Mouse (Mus musculus) left cerebral cortex, adult 8-10 months (tissue): ENCODE data around the gene Dmrta2. TPM values are rescaled to one million over a fixed set of nuclear protein-coding genes. Genes with fewer than 3 reads are reported as not detected.

Source experiments
- DNase-seq, 2 experiments: peaks; one replicate each; pipeline ENCODE4 v3.0.0; 2022; ENCODE audit warnings: low spot score in 2 of 2
- total RNA-seq, 4 experiments: library from RNA; stranded (reverse); gene quantifications; 2 replicates each; pipeline ENCODE4 v1.2.4; 2022

The Dmrta2 gene
- total RNA-seq, 4 experiments from 2014 or later = 1.5 to 3.1 (median 2.1) TPM

DNA sequence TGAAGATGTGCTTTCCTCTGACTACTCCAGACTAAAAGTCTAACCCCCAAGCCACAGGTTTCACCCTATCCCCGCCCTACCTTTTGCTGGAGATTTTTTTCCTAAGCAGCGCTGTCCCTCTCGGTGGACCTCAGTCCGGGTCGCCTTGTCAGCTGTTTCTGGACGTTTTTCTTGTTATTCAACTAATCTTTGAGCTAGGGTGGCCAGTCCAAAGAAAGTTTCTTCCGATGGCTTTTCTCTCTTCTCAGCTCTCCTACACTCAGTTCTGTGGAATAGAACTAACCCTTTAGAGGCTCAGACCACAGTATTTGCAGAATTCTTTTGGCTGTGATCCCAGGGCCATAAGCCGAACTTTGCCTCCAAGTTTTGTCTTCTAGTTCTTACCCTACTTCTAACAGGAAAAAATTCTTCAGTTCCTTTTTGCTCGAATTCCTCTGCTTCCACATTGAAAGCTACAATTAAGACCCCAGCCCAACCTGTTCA, 1.0 kb downstream of the Dmrta2 start:
- no peak for DNase-seq

DNA sequence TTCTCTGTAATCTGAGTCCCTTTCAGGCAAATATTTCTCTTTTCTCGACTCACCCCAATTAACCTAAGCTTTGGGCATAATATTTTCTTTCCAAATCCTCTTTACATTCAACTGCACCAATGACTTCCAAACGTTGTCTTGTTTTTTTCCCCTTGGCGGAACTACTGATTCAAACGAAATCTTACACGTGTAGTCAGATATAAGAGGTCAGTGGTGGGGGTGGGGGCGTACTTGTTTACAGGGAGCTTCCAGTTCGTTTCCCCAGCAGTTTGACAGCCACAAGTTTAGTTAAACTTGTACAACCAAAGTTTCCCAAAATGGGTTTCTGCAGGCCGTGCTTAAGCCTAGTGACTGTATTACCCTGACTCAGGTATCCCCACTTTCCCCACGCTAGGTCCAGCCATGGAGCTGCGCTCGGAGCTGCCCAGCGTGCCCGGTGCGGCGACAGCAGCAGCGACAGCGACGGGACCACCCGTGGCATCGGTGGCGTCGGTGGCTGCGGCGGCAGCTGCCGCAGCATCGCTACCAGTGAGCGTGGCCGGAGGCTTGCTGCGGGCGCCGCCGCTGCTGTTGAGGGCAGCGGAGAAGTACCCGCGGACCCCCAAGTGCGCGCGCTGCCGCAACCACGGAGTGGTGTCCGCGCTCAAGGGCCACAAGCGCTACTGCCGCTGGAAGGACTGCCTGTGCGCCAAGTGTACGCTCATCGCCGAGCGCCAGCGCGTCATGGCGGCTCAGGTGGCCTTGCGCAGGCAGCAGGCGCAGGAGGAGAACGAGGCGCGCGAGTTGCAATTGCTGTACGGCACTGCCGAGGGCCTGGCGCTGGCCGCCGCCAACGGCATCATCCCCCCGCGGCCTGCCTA, 1.8 kb downstream of the Dmrta2 start:
- DNase-seq = no peak

GRCm38 (mm10) chr4:109980321-109981082, 2.6 kb downstream of the Dmrta2 start:
- no peak for DNase-seq

- DNase-seq = no peak
These were observed 3.4 kb downstream of the Dmrta2 start for GRCm38 (mm10) chr4:109981083-109981870.

- DNase-seq = no peak
These were observed 4.2 kb downstream of the Dmrta2 start for GRCm38 (mm10) chr4:109981871-109982680.

DNA sequence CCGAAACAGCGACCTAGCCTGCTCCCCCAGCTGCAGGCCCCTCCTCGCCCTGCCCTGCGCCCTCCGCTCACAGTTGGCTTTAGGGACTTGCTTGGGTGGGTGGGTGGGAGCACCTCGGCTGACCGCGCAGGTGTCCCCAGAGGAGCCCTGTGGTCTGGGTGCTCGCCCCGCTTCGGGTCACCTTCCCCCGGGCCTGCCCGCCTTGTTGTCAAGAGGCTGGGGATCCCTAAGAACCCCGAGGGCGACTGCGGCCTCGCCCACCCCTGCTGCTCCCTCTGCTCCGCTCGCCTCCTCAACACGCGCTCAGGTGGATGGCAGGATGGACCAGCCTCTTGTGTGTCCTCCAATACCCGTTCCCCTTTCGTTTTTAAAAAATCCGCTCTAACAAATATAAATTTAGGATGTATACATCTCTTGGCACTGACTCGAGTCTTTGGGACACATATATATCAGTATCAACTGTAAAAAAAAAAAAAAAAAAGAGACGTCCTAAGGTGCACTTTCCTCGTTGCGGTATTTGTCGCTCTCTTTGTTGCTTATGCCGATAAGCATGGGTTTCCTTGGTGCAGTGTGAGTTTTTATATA, 4.9 kb downstream of the Dmrta2 start:
- no peak for DNase-seq

DNA sequence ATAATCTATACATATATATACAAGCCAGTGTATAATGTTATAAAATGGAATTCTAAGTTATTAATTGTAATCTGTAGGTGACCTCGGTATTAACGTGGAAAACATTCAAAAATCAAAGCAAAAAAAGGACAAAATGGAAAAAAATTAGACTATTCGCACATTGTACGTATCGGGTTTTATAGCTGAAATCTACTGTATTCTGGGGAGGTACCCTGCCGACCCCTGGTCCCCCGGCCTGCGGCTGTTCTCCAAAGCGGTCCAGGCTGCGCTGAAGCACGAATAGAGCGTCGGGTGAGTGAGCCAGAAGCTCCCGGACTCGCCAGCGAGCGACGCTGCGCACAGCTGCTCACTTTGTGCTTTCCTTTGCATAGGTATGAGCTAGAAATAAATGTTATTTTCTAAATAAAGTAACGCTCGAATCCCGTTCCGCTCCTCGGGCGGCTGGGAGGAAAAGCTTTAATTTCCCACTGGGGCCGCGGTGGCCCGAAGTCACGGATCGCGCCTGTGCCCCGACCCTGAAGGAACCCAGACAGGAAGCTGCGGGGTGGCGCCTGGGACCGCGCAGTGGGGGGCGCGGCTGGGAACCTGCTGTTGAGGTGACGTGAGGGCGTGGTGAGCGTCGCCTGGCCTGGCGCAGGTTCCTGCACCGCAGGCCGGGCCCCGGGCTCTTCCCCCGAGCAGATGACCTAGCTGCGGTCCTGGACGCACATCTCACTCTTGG, 5.6 kb downstream of the Dmrta2 start:
- no peak for DNase-seq

- no peak for DNase-seq
These were observed 6.2 kb downstream of the Dmrta2 start for GRCm38 (mm10) chr4:109984011-109984411.

DNA sequence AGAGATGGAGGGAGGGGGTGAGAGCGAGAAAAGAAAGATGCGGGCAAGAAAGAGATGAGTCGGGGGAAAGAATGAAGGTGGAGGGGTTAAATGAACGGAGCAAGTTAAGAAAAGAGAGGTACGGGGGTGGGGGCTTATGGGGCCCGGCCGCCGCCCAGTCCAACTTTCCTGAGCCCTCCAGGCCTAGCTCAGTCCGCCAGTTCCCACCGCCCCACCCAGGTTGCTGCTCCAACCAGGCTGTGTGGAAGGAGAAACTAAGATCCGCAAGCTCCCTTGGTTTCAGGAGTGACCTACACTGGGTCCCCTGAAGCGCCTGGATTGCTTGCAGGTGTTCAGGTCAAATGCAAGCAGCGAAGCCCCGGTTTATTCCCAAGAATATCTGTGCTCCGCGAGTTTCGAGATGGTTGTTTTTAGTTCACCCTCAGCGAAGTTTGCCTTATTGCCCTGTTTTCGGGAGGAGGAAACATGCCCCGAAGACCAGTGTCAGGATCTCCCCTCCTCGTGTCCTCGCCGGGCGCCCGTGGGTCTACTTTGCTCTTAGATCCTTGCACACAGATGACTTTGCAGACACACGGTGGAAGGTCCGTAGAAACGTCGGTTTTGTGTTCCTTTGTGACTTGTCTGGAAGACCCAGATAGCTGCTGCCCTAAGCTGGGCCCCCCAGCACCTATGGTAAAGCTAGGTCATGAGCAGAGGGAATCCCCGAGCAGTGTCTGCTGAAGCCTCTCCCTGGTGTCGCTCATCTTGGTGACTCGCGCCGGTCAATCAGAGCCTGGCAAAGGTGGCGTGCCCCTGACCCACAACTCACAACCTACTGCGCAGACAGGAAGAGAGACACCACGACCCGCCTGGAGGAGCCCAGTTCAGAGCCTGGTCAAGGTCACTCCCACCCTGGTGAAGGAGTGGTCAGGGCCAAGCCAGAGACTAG, 6.9 kb downstream of the Dmrta2 start:
- no peak for DNase-seq

DNA sequence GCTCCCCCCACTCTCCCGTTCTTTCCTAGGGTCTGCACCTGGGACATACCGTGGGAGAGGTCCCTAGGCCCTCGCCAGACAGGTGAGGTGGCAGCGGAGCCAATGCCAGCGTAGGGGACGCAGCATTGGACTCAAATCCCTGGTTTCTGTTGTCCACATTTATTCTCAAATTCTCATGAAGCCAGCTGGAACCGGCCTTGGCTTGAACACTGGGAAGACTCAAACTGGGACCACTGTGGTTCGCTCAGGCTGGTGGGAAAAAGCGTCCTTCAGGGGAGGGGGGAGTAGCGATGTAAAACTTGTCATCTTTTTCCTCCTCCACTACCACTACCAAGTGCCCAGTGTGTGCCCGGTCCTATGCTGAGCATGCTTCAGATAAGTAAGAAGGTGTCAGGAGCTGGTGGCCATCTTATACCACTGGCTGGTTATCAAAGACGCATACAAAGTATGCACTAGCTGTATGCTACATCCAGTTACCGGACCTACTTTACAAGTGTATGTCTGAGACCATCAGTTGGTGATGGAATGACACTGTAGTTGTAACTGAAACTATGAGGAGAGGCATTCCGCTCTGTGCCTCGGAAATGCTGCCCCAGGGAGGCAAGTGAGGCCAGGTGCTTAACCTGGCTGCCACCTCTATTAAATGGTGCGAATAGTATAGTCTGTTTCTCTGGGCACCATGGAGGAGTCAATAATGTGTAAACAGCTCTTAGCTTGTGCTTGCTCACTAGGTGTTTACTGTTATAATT, 7.7 kb downstream of the Dmrta2 start:
- no peak for DNase-seq

GRCm38 (mm10) chr4:109986301-109986700, 8.4 kb downstream of the Dmrta2 start:
- no peak for DNase-seq

DNA sequence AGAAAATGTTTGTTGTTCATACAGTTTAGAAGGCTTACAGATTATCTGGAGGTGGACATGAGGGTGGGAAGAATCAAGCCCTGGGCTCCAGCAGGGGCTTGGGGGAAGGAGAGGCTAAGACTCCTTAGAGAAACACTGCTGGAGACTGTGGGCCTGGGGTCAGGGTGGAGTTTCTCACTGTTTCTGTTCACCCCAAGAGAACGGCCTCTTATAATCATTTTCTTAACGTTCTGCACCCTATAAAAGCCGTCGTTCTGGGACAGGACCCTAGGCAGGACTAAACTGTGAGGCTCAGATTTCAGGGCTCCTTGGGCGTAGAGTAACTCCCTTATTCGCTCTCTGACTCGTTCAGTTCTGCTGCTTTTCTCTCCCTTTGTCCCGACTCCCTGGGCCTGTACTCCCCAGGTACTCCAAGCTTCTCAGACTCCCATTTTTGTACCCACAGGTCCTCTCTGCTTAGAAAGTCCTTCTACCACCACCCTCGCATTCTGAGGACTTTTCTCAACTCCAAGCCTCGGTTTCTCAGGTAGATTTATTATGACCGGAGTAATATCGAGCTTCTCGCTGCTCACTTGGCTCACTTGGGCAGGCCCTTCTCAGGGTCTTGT, 9.0 kb downstream of the Dmrta2 start:
- no peak for DNase-seq

- no peak for DNase-seq
These were observed 9.9 kb downstream of the Dmrta2 start for GRCm38 (mm10) chr4:109987560-109988362.

DNA sequence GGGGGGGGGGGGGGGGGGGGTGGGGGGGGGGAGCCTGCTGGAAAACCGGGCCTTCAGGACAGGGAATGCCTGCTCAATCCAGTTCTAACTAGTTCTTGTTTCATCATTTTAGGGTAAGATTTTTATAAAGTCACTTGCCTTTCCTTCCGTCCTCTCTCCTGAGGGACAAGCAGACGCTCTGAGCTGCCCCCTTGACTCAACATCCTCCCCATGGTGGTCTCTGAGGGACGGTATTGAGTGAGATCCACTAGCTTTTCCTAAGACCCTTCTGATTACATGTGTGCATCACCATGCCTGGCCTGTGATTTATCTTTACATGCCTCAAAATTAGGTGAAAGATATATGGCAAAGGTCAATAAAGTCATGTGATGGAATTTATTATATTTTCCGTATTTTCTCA, 10.6 kb downstream of the Dmrta2 start:
- no peak for DNase-seq

GRCm38 (mm10) chr4:109989213-109989612, 11.4 kb downstream of the Dmrta2 start:
- no peak for DNase-seq

GRCm38 (mm10) chr4:110006044-110006443, 28.2 kb downstream of the Dmrta2 start:
- no peak for DNase-seq

DNA sequence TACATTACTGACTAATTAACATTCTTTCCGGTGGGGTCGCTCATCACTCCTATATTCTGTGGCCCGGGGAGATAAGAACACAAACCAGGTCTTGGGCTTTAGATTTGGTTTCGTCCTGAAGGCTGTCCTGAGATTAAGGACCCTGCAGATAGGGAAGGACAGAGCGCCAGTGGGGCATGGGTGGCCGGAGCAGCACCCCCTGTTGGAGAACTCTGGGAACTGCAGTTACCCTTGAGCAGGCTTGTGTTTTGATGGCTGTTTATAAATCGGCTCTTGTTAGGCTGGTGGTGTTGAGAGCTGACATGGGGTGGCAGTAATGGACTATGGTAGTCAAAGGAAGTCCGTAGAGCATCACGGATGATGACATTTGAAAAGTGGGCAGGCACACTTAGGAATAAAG, 41.3 kb downstream of the Dmrta2 start:
- DNase-seq = no peak
